Mouse (Mus musculus): ENCODE results near the gene Cebpzos. TPM values are rescaled to one million over a fixed set of nuclear protein-coding genes. Genes with fewer than 3 reads are reported as not detected.

The Cebpzos gene
- polyA plus RNA-seq, 1 experiment from 2014 or later = 123 TPM

DNA sequence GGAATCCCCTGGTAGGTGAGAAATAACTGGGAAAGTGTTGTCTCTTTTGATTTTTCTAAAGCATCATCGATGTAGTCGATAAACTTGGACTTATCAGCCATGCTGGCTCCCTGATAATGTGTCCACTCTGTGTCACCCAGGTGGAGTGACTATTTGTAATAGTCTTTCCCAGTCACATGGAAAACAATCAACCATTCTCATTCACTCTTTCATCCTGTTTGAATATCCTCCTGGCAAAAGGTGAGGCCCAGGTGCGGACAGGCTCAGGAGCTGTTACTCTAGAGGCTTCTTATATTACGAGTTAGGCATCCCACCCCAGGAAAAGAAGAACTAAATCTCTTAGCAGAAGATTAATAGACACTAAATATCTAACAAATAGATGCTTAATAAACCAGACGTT is 9.4 kb upstream of the Cebpzos start, which contains the start of gene Sult6b1:
TSS of gene Sult6b1 (minus strand) at position 101 of the 400 bp plus-strand sequence.
- Histone ChIP-seq H3K36me3 (no peaks in the 10 kb centered on the region), H3K27ac (no peak within 1 kb of the TSS), H3K9ac (replicated peaks) (no peak within 1 kb of the TSS), H3K4me1 (replicated peaks) (no peaks in the 10 kb centered on the region), H3K4me2 (replicated peaks) (no peak within 1 kb of the TSS), H3K4me3 (replicated peaks) (no peak within 1 kb of the TSS), H3K9me3 (no peaks in the 10 kb centered on the region), H3K27me3 (no peaks in the 10 kb centered on the region)
- no peak for ATAC-seq
- WGBS = 84% methylated on average over 5 of the region's 5 CpGs

DNA sequence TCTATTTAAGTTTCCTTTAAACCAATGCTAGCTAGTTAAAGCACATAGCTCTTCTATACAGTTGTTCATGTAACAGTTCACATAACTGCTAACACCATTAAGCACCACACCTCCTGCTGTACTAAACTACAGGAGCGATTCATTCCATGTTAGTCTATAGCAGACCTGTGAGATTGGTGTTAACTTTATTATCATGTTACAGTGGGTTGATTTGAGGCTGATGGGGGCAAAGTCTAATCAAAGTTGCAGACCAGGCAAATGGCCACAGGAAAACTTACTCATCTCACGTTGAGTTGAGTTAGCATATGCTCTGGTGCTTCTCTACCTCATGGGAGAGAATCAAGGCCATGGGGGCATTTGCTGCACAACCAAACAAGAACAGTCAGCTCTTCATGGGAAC is 6.9 kb upstream of the Cebpzos start:
- Histone ChIP-seq H3K4me2 (replicated peaks) (no peak overlapping the region), H3K4me1 (replicated peaks) (peaks cover 7% of the 10 kb centered on the region), H3K9ac (replicated peaks) (no peak overlapping the region), H3K27ac (no peak overlapping the region), H3K27me3 (no peaks in the 10 kb centered on the region), H3K9me3 (no peaks in the 10 kb centered on the region), H3K4me3 (replicated peaks) (no peak overlapping the region), H3K36me3 (no peaks in the 10 kb centered on the region)
- WGBS = 80% methylated on average over 2 of the region's 2 CpGs
- no peak for ATAC-seq

GRCm38 (mm10) chr17:78912861-78913281 is 3.4 kb upstream of the Cebpzos start:
- Histone ChIP-seq H3K4me1 (replicated peaks) (peaks cover 24% of the 10 kb centered on the region), H3K27ac (peak overlapping the region; percentile 51; the same call in 1 of the 2 replicates), H3K4me3 (replicated peaks) (peak overlapping the region; percentile 40), H3K4me2 (replicated peaks) (peak overlapping the region; percentile 54), H3K27me3 (no peaks in the 10 kb centered on the region), H3K9ac (replicated peaks) (peak overlapping the region; percentile 46; the same call in 1 of the 2 replicates), H3K36me3 (no peaks in the 10 kb centered on the region), H3K9me3 (no peaks in the 10 kb centered on the region)
- 34% methylated on average over 6 of the region's 6 CpGs for WGBS
- peak; percentile 48 for ATAC-seq

- H3K4me3 ChIP-seq (replicated peaks) = no peak overlapping the region
- no peak for ATAC-seq
- no peaks in the 10 kb centered on the region for H3K27me3 ChIP-seq
- H3K4me2 ChIP-seq (replicated peaks) = no peak overlapping the region
- H3K36me3 ChIP-seq = peaks cover 6% of the 10 kb centered on the region; the same call in 1 of the 2 replicates
- H3K9ac ChIP-seq (replicated peaks) = no peak overlapping the region
- no peak overlapping the region for H3K27ac ChIP-seq
- WGBS = 75% methylated on average over 3 of the region's 3 CpGs
- H3K4me1 ChIP-seq (replicated peaks) = peaks cover 27% of the 10 kb centered on the region
- H3K9me3 ChIP-seq = no peaks in the 10 kb centered on the region
These were observed 2.4 kb upstream of the Cebpzos start for GRCm38 (mm10) chr17:78913921-78914320.

DNA sequence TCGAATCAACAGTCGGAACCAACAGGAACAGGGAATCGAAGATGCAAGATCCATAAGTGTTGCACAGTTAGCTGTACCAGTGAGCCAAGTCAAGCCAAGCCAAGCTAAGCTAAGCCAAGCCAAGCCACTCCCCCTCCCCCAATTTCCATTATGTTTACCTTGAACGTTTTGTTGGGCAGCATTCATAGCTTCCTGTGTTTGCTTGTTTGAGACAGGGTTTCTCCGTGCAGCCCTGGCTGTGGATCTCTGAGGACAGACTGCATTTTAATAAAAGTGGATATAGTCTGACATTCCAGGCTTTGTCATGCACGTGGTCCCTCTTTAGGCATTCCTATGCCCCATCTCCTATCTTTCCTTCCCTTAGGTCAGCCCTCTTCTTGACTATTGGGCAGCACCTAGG is 528 bp upstream of the Cebpzos start:
- peaks cover 20% of the 10 kb centered on the region for H3K36me3 ChIP-seq
- 56% methylated on average over 6 of the region's 6 CpGs for WGBS
- peak overlapping the region; percentile 84 for H3K9ac ChIP-seq (replicated peaks)
- peak overlapping the region; percentile 84 for H3K27ac ChIP-seq
- no peaks in the 10 kb centered on the region for H3K27me3 ChIP-seq
- peaks cover 27% of the 10 kb centered on the region for H3K4me1 ChIP-seq (replicated peaks)
- no peaks in the 10 kb centered on the region for H3K9me3 ChIP-seq
- peak overlapping the region; percentile 74 for H3K4me2 ChIP-seq (replicated peaks)
- peak overlapping the region; percentile 71 for H3K4me3 ChIP-seq (replicated peaks)
- ATAC-seq = peak; percentile 32

GRCm38 (mm10) chr17:78916899-78917298 is 599 bp downstream of the Cebpzos start:
- H3K4me1 ChIP-seq (replicated peaks) = peaks cover 27% of the 10 kb centered on the region
- peak; percentile 12; the same call in 1 of the 2 replicates for ATAC-seq
- 3% methylated on average over 11 of the region's 11 CpGs for WGBS
- no peaks in the 10 kb centered on the region for H3K9me3 ChIP-seq
- H3K27ac ChIP-seq = peak overlapping the region; percentile 84
- H3K4me2 ChIP-seq (replicated peaks) = peak overlapping the region; percentile 74
- peak overlapping the region; percentile 84 for H3K9ac ChIP-seq (replicated peaks)
- no peaks in the 10 kb centered on the region for H3K27me3 ChIP-seq
- peak overlapping the region; percentile 71 for H3K4me3 ChIP-seq (replicated peaks)
- peaks cover 29% of the 10 kb centered on the region for H3K36me3 ChIP-seq

DNA sequence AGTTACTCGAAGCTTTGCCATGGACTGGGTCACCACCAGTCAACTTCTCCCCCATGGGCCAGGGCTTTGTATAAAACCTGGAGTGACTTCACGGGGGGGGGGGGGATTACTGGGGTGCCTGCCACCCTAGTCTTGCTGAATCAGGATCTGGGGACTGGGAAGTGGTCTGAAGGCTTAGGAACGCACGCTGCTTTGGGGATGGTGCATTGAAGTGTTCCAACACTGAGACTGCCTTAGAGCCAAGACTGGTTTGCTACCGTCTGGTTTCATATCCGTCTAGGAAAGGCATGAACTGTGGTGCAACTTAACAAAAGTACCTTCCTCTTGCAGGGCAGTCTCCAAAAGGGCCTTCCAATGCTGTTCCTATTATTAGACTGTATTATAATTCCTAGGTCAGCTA is 1.4 kb downstream of the Cebpzos start:
- WGBS = 46% methylated on average over 6 of the region's 6 CpGs
- Histone ChIP-seq H3K4me1 (replicated peaks) (peaks cover 27% of the 10 kb centered on the region), H3K36me3 (peaks cover 36% of the 10 kb centered on the region), H3K4me3 (replicated peaks) (peak overlapping the region; percentile 71; the same call in 1 of the 2 replicates), H3K4me2 (replicated peaks) (peak overlapping the region; percentile 74), H3K27me3 (no peaks in the 10 kb centered on the region), H3K9ac (replicated peaks) (0 out of 2 replicates have a peak overlapping the region, but pooled peaks have one; percentile 84), H3K27ac (no peak overlapping the region), H3K9me3 (no peaks in the 10 kb centered on the region)
- no peak for ATAC-seq

DNA sequence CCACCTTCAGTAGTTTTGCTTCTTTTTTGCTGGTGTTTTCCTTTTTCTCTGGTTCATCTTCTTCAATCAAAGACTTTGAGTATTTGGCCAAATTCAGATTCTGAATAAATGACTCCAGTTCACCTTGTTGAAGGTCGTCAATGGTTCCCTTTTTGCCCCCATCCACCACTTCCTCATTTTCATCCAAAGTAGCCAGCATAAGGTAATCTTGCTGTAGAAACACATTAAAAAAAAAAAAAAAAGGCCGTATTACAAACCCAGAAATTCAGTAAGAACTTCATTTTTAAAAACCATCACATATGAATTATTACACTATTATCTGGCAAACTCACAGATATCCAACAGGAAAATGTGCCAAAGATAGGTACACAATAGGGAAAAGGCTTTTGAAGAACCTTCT is 19.6 kb downstream of the Cebpzos start:
- H3K27ac ChIP-seq = no peak overlapping the region
- H3K27me3 ChIP-seq = no peaks in the 10 kb centered on the region
- peak overlapping the region; percentile 75 for H3K4me3 ChIP-seq (replicated peaks)
- H3K4me1 ChIP-seq (replicated peaks) = peaks cover 30% of the 10 kb centered on the region
- H3K9me3 ChIP-seq = no peaks in the 10 kb centered on the region
- no peak for ATAC-seq
- peak overlapping the region; percentile 79 for H3K9ac ChIP-seq (replicated peaks)
- H3K4me2 ChIP-seq (replicated peaks) = peak overlapping the region; percentile 79
- peaks cover 49% of the 10 kb centered on the region for H3K36me3 ChIP-seq
- 88% methylated on average over 2 of the region's 2 CpGs for WGBS

DNA sequence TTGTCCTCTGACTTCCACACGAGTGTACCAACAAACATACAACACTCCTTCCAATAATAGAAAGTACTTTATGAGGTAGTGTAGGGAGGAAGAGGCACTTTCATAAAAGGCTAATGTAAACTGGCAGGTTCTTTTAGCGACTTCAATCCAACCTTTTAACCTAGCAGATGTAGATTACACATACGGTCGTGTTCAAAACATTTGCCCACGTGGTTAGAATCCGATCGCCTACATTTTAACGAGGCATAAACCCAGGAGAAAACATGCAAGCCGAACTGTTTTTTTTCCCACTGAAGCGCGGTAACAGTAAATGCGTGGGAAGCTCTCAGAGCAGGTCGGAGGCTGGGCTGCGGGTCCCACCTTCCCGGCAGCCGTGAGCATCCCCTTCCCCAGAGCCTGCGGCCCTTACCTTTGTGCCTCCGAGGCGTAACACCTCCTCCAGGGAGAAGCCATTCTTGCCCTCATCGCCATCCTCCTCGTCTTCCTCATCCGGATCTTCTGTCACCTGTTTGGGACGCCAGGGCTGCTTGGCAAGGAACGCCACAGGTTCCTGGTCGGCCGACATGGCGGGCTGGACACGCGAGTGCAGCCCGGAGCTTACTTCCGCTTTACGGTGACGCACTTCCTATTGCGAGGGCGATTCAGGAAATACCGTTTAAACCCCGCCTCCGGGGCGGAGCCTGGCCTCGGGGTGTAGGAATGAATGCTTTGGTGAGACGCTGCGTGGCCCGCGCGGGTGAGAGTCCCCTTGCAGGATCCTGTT is 20.3 kb downstream of the Cebpzos start, which contains the start of the genes Cebpz and Ndufaf7:
TSS of gene Cebpz (minus strand) at position 601 of the 763 bp plus-strand sequence.
TSS of gene Ndufaf7 (plus strand) at position 671 of the 763 bp plus-strand sequence.
- Histone ChIP-seq H3K9me3 (no peaks in the 10 kb centered on the region), H3K9ac (replicated peaks) (peak within 1 kb of the TSS; percentile 79), H3K27me3 (no peaks in the 10 kb centered on the region), H3K4me1 (replicated peaks) (peaks cover 30% of the 10 kb centered on the region), H3K4me2 (replicated peaks) (peak within 1 kb of the TSS; percentile 79), H3K4me3 (replicated peaks) (peak within 1 kb of the TSS; percentile 75), H3K27ac (peak within 1 kb of the TSS; percentile 52), H3K36me3 (peaks cover 48% of the 10 kb centered on the region)
- under 1% methylated on average over 45 of the region's 45 CpGs for WGBS
- ATAC-seq = peak; percentile 100

DNA sequence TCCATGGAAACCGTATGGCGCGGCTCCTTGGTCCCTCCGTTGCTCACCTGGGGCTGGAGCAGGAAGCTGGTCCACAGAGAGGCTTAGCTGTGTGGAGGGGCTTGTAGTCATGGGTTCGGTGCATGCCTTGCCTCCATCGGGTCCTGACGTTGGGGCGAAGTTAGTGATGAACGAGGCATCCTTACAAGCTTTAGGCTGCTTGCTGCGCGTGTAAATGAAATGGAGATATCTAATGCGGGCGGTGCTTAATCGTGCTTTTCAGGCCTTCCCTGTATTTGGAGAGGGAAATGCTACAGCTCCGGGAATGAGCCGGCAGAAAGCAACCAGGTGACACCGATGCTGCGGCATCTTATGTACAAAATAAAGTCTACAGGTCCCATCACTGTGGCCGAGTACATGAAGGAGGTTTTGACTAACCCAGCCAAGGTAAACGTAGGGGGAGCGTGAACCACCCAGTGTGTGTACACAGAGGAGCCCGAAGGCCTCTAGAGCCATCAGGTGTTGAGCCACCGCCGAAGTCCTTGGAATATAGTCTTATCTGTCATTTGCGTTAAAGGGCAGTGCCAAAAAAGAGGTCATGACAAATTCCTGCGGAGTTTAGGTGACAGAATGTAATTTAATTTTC is 21.0 kb downstream of the Cebpzos start:
- Histone ChIP-seq H3K9ac (replicated peaks) (peak overlapping the region; percentile 79), H3K27ac (peak overlapping the region; percentile 52), H3K4me3 (replicated peaks) (peak overlapping the region; percentile 75), H3K9me3 (no peaks in the 10 kb centered on the region), H3K27me3 (no peaks in the 10 kb centered on the region), H3K36me3 (peaks cover 48% of the 10 kb centered on the region), H3K4me2 (replicated peaks) (peak overlapping the region; percentile 79), H3K4me1 (replicated peaks) (peaks cover 30% of the 10 kb centered on the region)
- 8% methylated on average over 26 of the region's 26 CpGs for WGBS
- peak; percentile 55 for ATAC-seq

DNA sequence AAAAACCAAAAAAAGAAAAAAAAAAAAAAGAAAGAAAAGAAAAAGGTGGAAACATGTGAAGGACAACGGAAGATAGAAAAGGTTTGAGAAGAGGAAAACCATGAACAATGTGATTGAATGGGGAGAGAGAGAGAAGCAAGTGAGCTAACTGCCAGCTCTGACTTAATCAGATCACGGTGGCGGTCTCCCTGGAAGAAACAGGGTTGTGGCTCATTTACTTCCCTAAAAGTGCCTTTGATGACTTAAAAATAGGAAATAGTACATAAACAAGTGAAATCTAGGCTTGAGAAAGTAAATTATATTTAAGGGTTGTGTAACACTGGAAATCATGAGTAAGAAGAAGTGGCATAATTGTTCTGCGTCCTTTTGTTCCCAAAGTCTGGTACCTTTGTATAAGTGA is 22.6 kb downstream of the Cebpzos start:
- WGBS = 94% methylated on average over 4 of the region's 4 CpGs
- ATAC-seq = no peak

DNA sequence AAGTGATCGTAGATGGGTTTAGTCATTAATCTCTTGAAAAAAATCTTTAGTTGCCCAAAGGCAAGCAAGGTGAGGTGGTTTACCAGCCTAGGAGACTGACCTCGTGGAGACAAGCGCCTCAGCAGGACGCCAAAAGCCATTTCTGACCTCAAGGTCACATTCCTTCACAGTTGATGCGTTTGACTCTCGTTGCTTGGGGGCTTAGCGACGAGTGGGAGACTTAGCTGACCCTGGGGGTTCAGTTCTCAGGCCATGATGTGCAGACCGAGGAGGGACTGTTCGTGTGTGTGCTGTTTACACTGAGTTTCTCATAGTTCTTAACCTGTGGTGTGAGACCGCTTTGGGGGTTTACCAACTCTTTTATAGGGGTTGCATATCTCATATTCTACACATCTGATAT is 26.3 kb downstream of the Cebpzos start:
- Histone ChIP-seq H3K36me3 (peaks cover 56% of the 10 kb centered on the region), H3K4me2 (replicated peaks) (no peak overlapping the region), H3K9me3 (no peaks in the 10 kb centered on the region), H3K27ac (no peak overlapping the region), H3K4me3 (replicated peaks) (no peak overlapping the region), H3K4me1 (replicated peaks) (peaks cover 6% of the 10 kb centered on the region), H3K27me3 (no peaks in the 10 kb centered on the region), H3K9ac (replicated peaks) (no peak overlapping the region)
- WGBS = 48% methylated on average over 11 of the region's 11 CpGs
- ATAC-seq = no peak

More for the DNA sequence above, 22.6 kb downstream of the Cebpzos start:
- no peaks in the 10 kb centered on the region for H3K9me3 ChIP-seq
- H3K36me3 ChIP-seq = peaks cover 48% of the 10 kb centered on the region
- peaks cover 14% of the 10 kb centered on the region for H3K4me1 ChIP-seq (replicated peaks)
- H3K9ac ChIP-seq (replicated peaks) = no peak overlapping the region
- no peak overlapping the region for H3K4me2 ChIP-seq (replicated peaks)
- no peaks in the 10 kb centered on the region for H3K27me3 ChIP-seq
- no peak overlapping the region for H3K4me3 ChIP-seq (replicated peaks)
- no peak overlapping the region for H3K27ac ChIP-seq
